9 mouse cellular contexts compared by ENCODE assay signal in genomic region chr7:135537948-135538741, GRCm38 (mm10). TPM values are rescaled to one million over a fixed set of nuclear protein-coding genes. Genes with fewer than 3 reads are reported as not detected.
DNase-seq lines count a peak whose midpoint lies in the region; ATAC-seq and TF ChIP-seq lines count a peak whose summit lies in the region.
"Had no signal": no experiment of that assay in that cellular context is flagged by ENCODE, and none has a peak within 500 bp of the region (broad histone marks: within the 10 kb centered on the region; RNA-seq: fewer than 3 reads in every experiment).

No protein-coding gene starts in this region.

- peak; percentile 79 for ATAC-seq in forebrain, embryonic 11.5 days (replicated peaks; ENCODE audit: low FRiP score)

- WGBS in bone marrow, adult 2 months = under 1% methylated on average over 71 of the region's 71 CpGs
- WGBS in forebrain, embryonic 11.5 days = 1% methylated on average over 71 of the region's 71 CpGs

- in situ Hi-C loops in ES-E14 (cut with MboI; ENCODE audit: low sequenced_read_pairs in 2 of 2, unreplicated experiment in 2 of 2) = loop anchor here in 1 of 2 experiments (5.0 kb wide), 1 partner anchor 89 kb away; no protein-coding TSS in a partner anchor

- no peak overlapping the region for H3K27ac ChIP-seq in ES-E14 (ENCODE audit: insufficient read depth, low read depth, low read length, poor library complexity, severe bottlenecking)
- peak overlapping the region; percentile 82 for H3K27ac ChIP-seq in bone marrow, adult 2 months (ENCODE audit: control insufficient read depth, insufficient read depth, low read depth, low read length, poor library complexity)
- H3K27ac ChIP-seq in forebrain, embryonic 11.5 days (ENCODE audit: low read depth, low read length) = no peak overlapping the region

- no peaks in the 10 kb centered on the region for H3K9me3 ChIP-seq in ES-E14 (ENCODE audit: control insufficient read depth, insufficient read depth, low read depth, low read length)
- H3K9me3 ChIP-seq in forebrain, embryonic 11.5 days (ENCODE audit: control insufficient read depth, low read length) = no peaks in the 10 kb centered on the region

- peak overlapping the region; percentile 57 for H3K9ac ChIP-seq in ES-E14 (ENCODE audit: insufficient read depth, low read depth, low read length, poor library complexity, severe bottlenecking)
- H3K9ac ChIP-seq in forebrain, embryonic 11.5 days (ENCODE audit: low read length) = peak overlapping the region; percentile 51

- no peak for TF ChIP-seq CTCF in bone marrow, adult 2 months (IDR thresholded peaks at IDR 0.05; ENCODE audit: control insufficient read depth, insufficient read depth, low read length)

- TF ChIP-seq POLR2A in bone marrow, adult 2 months (IDR thresholded peaks at IDR 0.05; ENCODE audit: borderline replicate concordance, control insufficient read depth, low read depth, low read length) = no peak

- DNase-seq in ES-E14 (ENCODE audit: low read depth, low spot score) = peak; percentile 7
- DNase-seq in forebrain, embryonic 11.5 days (ENCODE audit: low spot score) = peak; percentile 62
- DNase-seq in heart, postnatal 4 days = peak; percentile 40
- DNase-seq in left cerebral cortex, adult 18-20 months (ENCODE audit: low spot score in 2 of 2) = peak; percentile 36 to 43
- DNase-seq in lung, postnatal 4 days = peak; percentile 24 to 32
- peak; percentile 43 for DNase-seq in right cerebral cortex, postnatal 14 days
- DNase-seq in thymus, postnatal 4 days = no peak

- H3K4me2 ChIP-seq in forebrain, embryonic 11.5 days (ENCODE audit: low read depth, low read length, severe bottlenecking) = peak overlapping the region; percentile 97

- H3K4me1 ChIP-seq in ES-E14 (ENCODE audit: control insufficient read depth in 2 of 2, insufficient read depth in 2 of 2, low read length in 2 of 2, poor library complexity in 1 of 2) = no peaks in the 10 kb centered on the region
- peaks cover 5% of the 10 kb centered on the region; the same call in 1 of the 2 replicates for H3K4me1 ChIP-seq in bone marrow, adult 2 months (ENCODE audit: control insufficient read depth, insufficient read depth, low read length)
- no peaks in the 10 kb centered on the region for H3K4me1 ChIP-seq in forebrain, embryonic 11.5 days (replicated peaks; ENCODE audit: control insufficient read depth, insufficient read depth, low read length)

- peak overlapping the region; percentile 73 to 81 for H3K4me3 ChIP-seq in ES-E14 (ENCODE audit: insufficient read depth in 1 of 2, low read depth in 1 of 2, low read length in 2 of 2, poor library complexity in 1 of 2, severe bottlenecking in 1 of 2)
- peak overlapping the region; percentile 83 for H3K4me3 ChIP-seq in bone marrow, adult 2 months (replicated peaks; ENCODE audit: control insufficient read depth, low read depth, low read length)
- peak overlapping the region; percentile 55 for H3K4me3 ChIP-seq in forebrain, embryonic 11.5 days (ENCODE audit: low read depth, low read length)

- no peaks in the 10 kb centered on the region for H3K36me3 ChIP-seq in ES-E14 (ENCODE audit: control insufficient read depth, insufficient read depth, low read length, poor library complexity, severe bottlenecking)
- no peaks in the 10 kb centered on the region for H3K36me3 ChIP-seq in forebrain, embryonic 11.5 days (ENCODE audit: control insufficient read depth, insufficient read depth, low read length)

- peaks cover 6% of the 10 kb centered on the region; the same call in 1 of the 2 replicates for H3K27me3 ChIP-seq in forebrain, embryonic 11.5 days (ENCODE audit: control insufficient read depth, insufficient read depth, low read length)

TF ChIP-seq in ES-E14, 5 proteins besides CTCF, POLR2A, EP300 and RAD21:
- TF ChIP-seq MAFK (IDR thresholded peaks at IDR 0.05; ENCODE audit: insufficient read depth, low read depth, low read length) (no peak), ZNF384 (IDR thresholded peaks at IDR 0.05; ENCODE audit: low read depth, low read length) (no peak), HCFC1 (IDR thresholded peaks at IDR 0.05; ENCODE audit: borderline replicate concordance, insufficient read depth, low read length) (no peak)

RNA-seq across cellular contexts. Expression of gene Ptpre, which starts 0.9 kb away (rescaled TPM):
- total RNA-seq in ES-E14 (2012; rRNA removed) = 1.1 and 1.3 TPM in 2 replicates
- polyA plus RNA-seq in bone marrow, adult 2 months (2011; ENCODE audit: insufficient read depth, insufficient read length, low replicate concordance, missing spikeins) = 10.8 and 27.7 TPM in 2 replicates
- polyA plus RNA-seq in forebrain, embryonic 11.5 days (2014; fragmentation: Nextera tagmentation; extraction: Ambion mirVana) = 0.77 and 0.85 TPM in 2 replicates
- total RNA-seq in heart, postnatal 4 days (2021) = 1 to 10 TPM; 6.0 to 6.4 TPM
- 10 to 100 TPM; 23.7 to 25.4 TPM for total RNA-seq in left cerebral cortex, adult 18-20 months (2021)

RNA-seq across cellular contexts. Expression of gene Clrn3, which starts 9.7 kb away (rescaled TPM):
- total RNA-seq in ES-E14 (2012; rRNA removed) = not detected in 2 replicates
- polyA plus RNA-seq in bone marrow, adult 2 months (2011; ENCODE audit: insufficient read depth, insufficient read length, low replicate concordance, missing spikeins) = not detected in 2 replicates
- not detected in 2 replicates for polyA plus RNA-seq in forebrain, embryonic 11.5 days (2014; fragmentation: Nextera tagmentation; extraction: Ambion mirVana)
- total RNA-seq in heart, postnatal 4 days (2021) = not detected
- total RNA-seq in left cerebral cortex, adult 18-20 months (2021) = not detected
- polyA plus RNA-seq: frontal cortex, adult 2 months had no signal
